Mouse (Mus musculus): ENCODE results near the gene Taok1.

Taok1 gene

GRCm38 (mm10) chr11:77492311-77492871 is 115.2 kb downstream of the Taok1 start:
- DNase-seq (ENCODE audit: low spot score in 2 of 2): peak in 1 of 2 experiments; percentile 51

- DNase-seq (ENCODE audit: low spot score in 2 of 2): peak in 1 of 2 experiments; percentile 73
Observed at GRCm38 (mm10) chr11:77491502-77492291, 115.9 kb downstream of the Taok1 start.

GRCm38 (mm10) chr11:77491123-77491501 is 116.5 kb downstream of the Taok1 start:
- DNase-seq (ENCODE audit: low spot score in 2 of 2): peak; percentile 89 to 92

GRCm38 (mm10) chr11:77490451-77490850 is 117.2 kb downstream of the Taok1 start:
- no peak for DNase-seq (ENCODE audit: low spot score in 2 of 2)

- peak; percentile 79 to 80 for DNase-seq (ENCODE audit: low spot score in 2 of 2)
Observed at GRCm38 (mm10) chr11:77489591-77490235, 117.9 kb downstream of the Taok1 start, which contains the start of gene Ankrd13b. Gene Ankrd13b (minus strand): TSS chr11:77489678.

- DNase-seq (ENCODE audit: low spot score in 2 of 2): no peak
Observed at GRCm38 (mm10) chr11:77488771-77489581, 118.6 kb downstream of the Taok1 start.

GRCm38 (mm10) chr11:77486798-77487197 is 120.8 kb downstream of the Taok1 start:
- no peak for DNase-seq (ENCODE audit: low spot score in 2 of 2)

GRCm38 (mm10) chr11:77485229-77485628 is 122.4 kb downstream of the Taok1 start:
- no peak for DNase-seq (ENCODE audit: low spot score in 2 of 2)

- no peak for DNase-seq (ENCODE audit: low spot score in 2 of 2)
Observed at GRCm38 (mm10) chr11:77483510-77484255, 123.9 kb downstream of the Taok1 start.

GRCm38 (mm10) chr11:77483043-77483442 is 124.6 kb downstream of the Taok1 start:
- DNase-seq (ENCODE audit: low spot score in 2 of 2): no peak

All from right cerebral cortex, adult 2 months (tissue).